Mouse (Mus musculus): ENCODE measurements around the gene Ubl4b.

Ubl4b gene

GRCm38 (mm10) chr3:107554842-107555241 lies at the start of gene Ubl4b:
Ubl4b (minus strand) TSS chr3:107555073.
- no peak for DNase-seq (ENCODE audit: extremely low spot score, low spot score)

- no peak for DNase-seq (ENCODE audit: extremely low spot score, low spot score)
These were observed 45.3 kb upstream of the Ubl4b start for GRCm38 (mm10) chr3:107600127-107600526.

- DNase-seq (ENCODE audit: extremely low spot score, low spot score), result peak; percentile 54
These were observed 42.9 kb upstream of the Ubl4b start for GRCm38 (mm10) chr3:107597586-107598389.

- no peak for DNase-seq (ENCODE audit: extremely low spot score, low spot score)
These were observed 42.3 kb upstream of the Ubl4b start for GRCm38 (mm10) chr3:107597134-107597533.

- DNase-seq (ENCODE audit: extremely low spot score, low spot score), result no peak
These were observed 41.7 kb upstream of the Ubl4b start for GRCm38 (mm10) chr3:107596559-107596958.

- peak; percentile 82 for DNase-seq (ENCODE audit: extremely low spot score, low spot score)
These were observed 41.1 kb upstream of the Ubl4b start for GRCm38 (mm10) chr3:107595938-107596461.

- peak; percentile 74 for DNase-seq (ENCODE audit: extremely low spot score, low spot score)
These were observed 40.5 kb upstream of the Ubl4b start for GRCm38 (mm10) chr3:107595264-107595937.

GRCm38 (mm10) chr3:107594662-107595263 lies 39.9 kb upstream of the Ubl4b start, which contains the start of gene Alx3:
Alx3 (plus strand) TSS chr3:107595031.
- peak; percentile 50 for DNase-seq (ENCODE audit: extremely low spot score, low spot score)

- no peak for DNase-seq (ENCODE audit: extremely low spot score, low spot score)
These were observed 38.8 kb upstream of the Ubl4b start for GRCm38 (mm10) chr3:107593632-107594031.

GRCm38 (mm10) chr3:107591612-107592011 lies 36.7 kb upstream of the Ubl4b start:
- DNase-seq (ENCODE audit: extremely low spot score, low spot score), result no peak

- no peak for DNase-seq (ENCODE audit: extremely low spot score, low spot score)
These were observed 31.6 kb upstream of the Ubl4b start for GRCm38 (mm10) chr3:107586504-107586903.

GRCm38 (mm10) chr3:107583893-107584292 lies 29.0 kb upstream of the Ubl4b start:
- DNase-seq (ENCODE audit: extremely low spot score, low spot score), result peak; percentile 44

GRCm38 (mm10) chr3:107582875-107583767 lies 28.2 kb upstream of the Ubl4b start:
- peak; percentile 68 for DNase-seq (ENCODE audit: extremely low spot score, low spot score)

GRCm38 (mm10) chr3:107582130-107582874 lies 27.4 kb upstream of the Ubl4b start:
- DNase-seq (ENCODE audit: extremely low spot score, low spot score), result no peak

GRCm38 (mm10) chr3:107581103-107582010 lies 26.5 kb upstream of the Ubl4b start:
- DNase-seq (ENCODE audit: extremely low spot score, low spot score), result peak; percentile 47

GRCm38 (mm10) chr3:107579466-107579865 lies 24.6 kb upstream of the Ubl4b start:
- peak; percentile 71 for DNase-seq (ENCODE audit: extremely low spot score, low spot score)

- no peak for DNase-seq (ENCODE audit: extremely low spot score, low spot score)
These were observed 23.0 kb upstream of the Ubl4b start for GRCm38 (mm10) chr3:107577810-107578390.

- no peak for DNase-seq (ENCODE audit: extremely low spot score, low spot score)
These were observed 21.9 kb upstream of the Ubl4b start for GRCm38 (mm10) chr3:107576807-107577206.

- no peak for DNase-seq (ENCODE audit: extremely low spot score, low spot score)
These were observed 16.3 kb upstream of the Ubl4b start for GRCm38 (mm10) chr3:107571205-107571604.
